Mouse (Mus musculus) CD4-positive, CD25-positive, alpha-beta regulatory T cell, adult 4 months (primary cell): Measurements from ENCODE around the gene Lpp. TPM values are rescaled to one million over a fixed set of nuclear protein-coding genes. Genes with fewer than 3 reads are reported as not detected.

Experiments used
- ATAC-seq: one replicate; pipeline ENCODE4 v1.8.0; 2017
- polyA plus RNA-seq, 2 experiments: library from polyadenylated mRNA; unstranded; fragments of 100-300 nt; shearing (Covaris generic); gene quantifications; one replicate each; pipeline ENCODE4 v1.2.1; 2017

Gene Lpp
- polyA plus RNA-seq, 2 experiments from 2014 or later, result 22.3 to 28.2 TPM

DNA sequence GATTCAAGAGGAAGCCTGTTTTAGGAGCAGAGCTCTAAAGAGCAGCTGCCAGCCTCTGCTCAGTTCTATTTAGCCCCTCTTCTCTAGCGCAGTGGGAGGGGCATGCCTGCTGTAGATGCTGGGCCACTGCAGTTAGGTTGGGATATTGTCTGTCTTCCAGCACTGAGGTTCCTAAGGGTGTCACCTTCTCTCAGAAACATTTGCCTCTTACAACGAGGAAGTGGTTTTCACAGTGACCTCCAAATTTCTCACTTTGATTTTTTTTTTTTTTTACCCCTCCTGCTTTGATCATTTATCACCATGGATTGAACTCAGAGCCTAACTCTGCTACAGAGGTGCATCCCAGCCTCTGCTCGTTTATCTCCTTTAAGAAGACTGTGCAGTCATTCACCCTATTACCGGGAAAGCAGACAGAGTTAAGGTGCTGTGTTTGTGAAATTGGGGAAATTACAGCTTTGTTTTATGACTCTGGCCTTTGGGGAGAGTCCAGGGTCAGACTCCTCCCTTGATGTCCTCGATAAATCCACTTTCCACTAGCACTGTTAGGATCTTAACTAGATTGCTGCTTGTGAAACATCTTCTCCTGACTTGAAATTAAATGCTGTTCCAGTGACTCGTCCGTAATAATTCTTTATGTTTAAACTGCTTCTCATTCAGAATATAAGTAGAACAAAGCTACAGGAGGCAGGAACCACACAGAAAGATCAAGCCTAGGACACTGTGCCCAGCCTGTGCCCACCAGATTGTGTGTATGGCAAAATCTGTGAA, 111.7 kb downstream of the Lpp start:
- ATAC-seq, result peak; percentile 44

DNA sequence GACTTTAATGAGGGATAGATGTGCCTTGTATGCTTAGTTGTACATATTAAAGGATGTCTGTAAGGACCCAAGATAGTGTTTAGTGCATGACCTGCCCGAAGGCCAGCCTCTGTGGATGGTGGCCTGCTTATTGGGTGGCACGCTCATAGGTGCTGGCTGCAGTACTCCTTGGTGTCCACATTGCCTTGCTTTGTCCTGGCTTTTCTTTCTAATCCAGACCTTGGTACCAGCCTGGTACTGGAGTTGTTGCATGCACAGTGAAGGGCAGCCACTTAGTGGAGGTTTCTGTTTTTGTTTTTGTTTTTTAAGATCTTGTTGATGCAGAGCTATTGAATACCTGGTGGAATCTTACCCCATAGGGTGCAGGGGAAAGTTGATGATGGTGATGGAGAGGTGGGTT, 112.9 kb downstream of the Lpp start:
- no peak for ATAC-seq

DNA sequence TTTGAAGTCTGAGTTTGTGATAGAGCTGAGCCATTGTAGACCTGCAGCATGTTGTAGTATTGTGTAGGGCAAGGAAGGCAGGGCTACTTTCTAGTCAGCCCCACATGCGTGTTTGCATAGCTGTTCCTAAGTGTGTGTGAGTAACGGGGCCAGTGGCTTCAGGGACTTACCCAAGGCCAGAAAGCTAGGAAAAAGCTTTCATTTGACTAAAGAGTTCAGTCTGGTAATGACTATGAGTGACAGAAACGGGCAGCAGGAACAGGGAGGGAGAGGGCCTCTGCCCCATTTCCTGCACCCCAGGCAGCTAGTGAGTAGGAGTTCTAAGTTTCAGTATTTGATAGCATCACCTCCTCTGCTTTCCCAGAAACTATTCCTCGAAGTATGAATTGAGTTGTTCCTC, 113.4 kb downstream of the Lpp start:
- peak; percentile 87 for ATAC-seq

DNA sequence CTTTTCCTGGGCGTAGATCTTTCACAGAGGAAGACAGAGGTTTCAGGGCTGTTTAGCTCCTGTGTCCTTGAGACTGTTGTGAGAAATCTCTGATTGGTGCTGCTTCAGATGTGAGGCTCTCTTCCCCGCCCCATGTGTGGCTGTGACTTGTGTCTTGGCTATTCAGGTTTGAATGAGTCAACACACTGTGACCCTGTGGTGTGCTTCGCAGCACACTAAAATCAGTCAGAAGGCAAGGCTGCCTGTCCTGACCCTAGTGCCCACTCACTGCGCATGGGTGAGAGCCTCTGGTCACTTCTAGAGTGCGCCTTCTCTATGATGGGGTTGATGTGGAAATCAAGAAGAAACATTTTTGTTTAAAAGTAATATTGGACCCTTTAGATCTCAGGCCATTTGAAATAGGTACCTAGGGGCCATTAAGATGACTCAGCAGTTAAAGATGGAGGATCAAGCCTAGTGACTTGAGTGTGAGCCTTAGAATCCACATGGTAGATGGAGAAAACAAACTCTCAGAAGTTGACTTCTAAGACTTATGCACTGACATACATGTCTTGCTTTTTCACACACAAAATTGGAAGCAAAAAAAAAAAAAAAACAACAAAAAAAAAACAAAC, 114.7 kb downstream of the Lpp start:
- ATAC-seq, result no peak

DNA sequence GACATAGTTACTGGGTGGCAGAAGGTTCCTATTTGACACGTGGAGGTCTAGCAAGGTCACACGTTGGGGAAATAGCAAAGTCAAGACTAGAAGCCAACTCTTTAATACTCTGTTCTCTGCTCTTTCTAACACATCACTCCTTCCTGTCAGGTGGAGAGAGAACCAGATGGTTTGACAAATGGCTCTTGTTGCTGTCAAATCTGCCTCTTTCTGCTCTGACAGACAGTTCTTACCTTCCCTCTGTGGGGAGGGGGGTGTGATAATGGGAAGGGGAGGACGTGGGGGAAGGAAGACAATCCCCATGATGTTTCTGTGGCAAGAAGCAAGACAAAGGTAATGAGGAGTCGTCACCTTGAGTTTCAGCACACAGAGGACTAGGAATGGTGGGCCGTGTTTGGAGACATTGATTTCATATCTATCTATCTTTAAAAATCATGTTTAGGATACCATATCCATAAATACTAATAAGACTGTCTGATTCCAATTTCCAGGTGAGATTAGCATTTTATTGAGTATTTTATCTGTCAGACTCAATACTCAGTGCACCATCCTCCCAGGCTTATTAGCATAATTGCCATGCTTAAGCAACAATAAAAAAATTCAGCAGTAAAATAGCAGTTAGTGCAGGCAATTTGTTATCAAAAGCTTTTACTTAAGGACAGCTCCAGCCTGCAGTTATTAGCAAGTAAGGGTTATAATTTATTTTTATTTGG, 115.9 kb downstream of the Lpp start:
- no peak for ATAC-seq

DNA sequence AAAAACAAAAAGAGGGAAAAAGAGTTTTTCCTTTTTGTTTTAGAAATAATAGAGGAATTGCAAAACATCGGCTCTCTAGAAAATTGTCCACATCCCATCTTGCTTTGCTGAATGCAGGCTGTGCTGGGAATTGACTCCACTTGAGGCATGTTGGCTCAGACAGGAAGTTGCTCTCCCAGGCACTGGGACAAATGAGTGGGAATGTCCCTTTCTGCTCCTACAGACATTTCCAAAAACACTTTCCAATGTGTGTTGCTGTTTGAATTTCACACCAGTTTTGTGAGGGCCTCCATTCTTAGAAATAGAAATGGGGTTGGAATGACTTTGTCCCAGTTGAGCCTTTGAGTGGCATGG, 116.5 kb downstream of the Lpp start:
- no peak for ATAC-seq

DNA sequence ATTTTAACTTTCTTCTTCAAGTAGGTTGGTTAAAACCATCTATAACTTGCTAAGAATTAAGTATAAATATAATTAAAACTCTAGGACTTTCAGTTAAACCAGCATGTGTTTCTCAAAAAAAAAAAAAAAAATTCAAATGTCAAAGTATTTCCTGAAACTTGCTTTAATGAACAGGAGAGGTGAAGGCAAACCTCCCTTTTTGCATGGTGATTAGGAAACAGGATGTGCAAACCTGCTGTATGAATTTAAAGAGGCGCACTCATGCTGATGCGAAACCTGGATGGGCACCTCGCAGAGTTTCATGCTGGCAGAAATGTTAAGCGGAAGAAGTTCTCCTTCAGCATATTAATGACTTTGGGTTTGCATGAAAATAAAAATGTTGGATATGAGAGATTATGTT, 119.9 kb downstream of the Lpp start:
- ATAC-seq, result peak; percentile 61

DNA sequence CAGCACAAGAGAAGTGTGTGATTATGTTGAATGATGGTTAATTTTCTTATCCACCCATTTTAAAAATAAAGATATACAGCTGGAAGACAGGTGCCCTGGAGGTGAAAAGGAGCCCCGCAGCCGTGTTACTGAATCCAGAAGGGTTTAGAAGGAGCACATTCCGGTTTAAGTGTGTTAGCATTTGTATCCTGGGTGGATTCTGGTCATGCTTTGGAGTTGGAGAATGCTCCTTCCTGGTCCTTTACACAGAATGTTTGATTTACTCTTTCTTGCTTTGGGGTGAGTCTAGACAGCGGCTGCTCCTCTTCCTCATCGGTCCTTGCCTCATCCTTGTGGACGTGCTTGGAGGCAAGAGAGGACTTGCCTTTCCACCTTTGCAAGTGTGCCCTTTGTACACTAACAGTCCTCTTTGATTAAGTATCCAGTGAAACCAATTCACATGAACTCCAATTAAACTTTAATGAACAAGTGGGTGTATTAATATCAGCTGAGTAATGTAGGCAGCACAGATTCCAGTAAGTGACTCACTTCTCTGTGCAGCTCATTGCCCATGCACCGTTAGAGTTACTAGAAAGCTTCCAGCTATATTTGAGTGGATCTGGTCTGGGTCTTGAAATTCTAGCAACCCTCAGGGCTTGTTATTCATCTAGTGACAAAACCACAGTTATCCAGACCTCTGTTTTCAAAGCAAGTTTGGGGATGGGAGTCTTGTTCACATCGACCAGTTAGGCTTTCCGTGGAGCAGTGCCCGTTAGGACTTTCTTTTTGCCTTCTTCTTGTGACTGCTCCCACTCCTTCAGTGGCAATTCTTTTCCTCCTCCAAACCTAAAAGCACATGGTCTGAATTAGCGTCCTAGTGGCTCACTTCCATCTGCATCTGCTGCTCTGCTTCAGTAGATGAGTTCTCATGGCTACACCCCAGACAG, 121.8 kb downstream of the Lpp start:
- no peak for ATAC-seq

DNA sequence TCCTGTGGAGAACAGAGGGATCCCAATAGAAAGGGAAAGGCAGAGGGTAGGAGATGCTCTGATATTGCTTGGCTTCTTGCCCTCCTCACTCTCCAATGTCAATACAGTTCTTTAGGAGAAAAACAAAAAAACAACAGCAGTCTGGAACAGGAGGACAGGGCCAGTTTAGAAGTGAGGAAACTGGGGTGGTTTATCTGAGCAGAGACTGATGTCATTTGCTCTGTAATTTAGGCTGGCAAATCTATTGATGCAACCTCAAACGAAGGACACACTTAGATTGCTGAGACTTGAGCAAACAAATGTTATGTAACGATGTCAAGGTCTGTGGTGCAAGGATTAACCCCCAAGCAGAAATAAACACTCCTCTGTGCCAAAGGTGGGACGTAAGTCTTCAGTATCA, 123.7 kb downstream of the Lpp start:
- no peak for ATAC-seq

DNA sequence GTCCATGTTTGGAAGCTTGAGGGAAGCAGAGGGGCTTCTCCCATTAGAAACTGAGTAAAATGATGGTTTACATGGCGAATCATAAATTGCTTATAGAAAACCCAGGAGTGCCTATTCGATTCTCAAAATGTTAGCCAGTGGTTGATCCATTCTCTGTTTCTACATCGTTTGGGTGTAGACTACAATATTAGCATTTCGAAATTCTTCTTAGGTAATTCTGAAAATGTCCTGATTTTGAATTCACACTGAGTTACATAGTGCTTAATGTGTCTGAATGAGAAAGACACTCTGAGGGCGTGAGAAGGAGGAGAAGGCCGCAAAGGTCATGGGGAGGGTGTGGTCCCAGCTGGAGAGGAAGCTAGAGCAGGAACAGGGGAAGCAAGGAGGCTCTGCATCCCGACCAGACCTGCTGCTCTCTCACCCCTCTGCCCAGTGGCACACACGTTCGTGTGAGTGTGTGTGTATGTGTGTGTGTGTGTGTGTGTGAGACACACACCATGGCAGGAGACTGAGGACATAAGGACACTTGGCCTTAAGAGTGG, 124.3 kb downstream of the Lpp start:
- ATAC-seq, result peak; percentile 25

DNA sequence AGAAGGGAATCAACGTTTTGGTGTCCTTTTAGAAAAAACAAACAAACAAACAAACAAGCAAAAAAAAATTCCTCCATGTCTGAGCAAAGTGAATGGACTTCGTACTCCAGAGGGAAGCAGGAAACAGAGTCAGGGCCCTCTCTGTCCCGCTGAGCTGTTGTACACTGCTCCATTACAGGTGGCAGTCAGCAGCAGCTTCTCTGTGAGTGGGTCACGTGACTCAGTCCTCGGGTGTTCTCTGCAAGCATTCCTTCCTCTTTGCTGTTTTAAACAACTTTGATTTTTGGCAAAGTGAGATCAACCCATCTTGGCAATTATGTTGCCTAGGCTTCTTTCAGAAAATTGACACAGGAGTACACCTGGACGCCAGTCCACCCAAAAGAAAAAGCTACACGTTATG, 125.5 kb downstream of the Lpp start:
- ATAC-seq, result peak; percentile 67

DNA sequence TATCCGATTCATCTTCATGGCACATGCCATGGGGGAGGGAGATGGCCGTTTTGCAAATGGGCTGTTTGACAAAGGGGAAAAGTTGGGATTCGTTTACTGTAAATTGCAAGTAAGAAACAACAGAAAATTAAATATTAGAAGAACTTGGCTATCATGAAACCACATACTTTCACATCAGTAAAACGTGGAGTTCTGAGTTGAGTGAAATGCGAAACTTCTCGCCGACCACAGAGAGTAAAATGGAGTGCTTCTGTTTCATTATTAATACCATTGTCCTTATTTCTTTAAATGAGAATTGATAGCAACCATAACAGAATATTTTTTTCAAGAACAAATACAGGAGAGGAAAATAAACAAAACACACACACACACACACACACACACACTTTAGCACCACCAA, 133.9 kb downstream of the Lpp start:
- no peak for ATAC-seq

DNA sequence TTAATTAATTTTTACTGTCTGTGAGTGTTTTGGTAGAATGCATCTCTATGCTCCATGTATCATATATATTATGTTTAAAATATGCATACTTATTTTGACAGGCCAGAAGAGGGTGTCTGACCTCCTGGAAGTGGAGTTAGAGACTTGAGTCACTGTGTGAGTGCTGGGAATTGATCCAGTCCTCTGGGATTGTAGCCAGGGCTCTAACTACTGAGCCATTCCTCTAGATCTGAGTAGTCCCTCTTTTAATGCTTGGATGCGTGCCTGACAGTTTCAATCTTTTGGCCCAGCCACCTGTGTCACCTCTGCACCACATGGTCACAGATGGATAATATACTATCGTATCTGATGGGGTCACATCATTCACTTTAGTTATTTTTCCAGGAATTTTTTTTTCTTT, 138.4 kb downstream of the Lpp start:
- ATAC-seq, result no peak

DNA sequence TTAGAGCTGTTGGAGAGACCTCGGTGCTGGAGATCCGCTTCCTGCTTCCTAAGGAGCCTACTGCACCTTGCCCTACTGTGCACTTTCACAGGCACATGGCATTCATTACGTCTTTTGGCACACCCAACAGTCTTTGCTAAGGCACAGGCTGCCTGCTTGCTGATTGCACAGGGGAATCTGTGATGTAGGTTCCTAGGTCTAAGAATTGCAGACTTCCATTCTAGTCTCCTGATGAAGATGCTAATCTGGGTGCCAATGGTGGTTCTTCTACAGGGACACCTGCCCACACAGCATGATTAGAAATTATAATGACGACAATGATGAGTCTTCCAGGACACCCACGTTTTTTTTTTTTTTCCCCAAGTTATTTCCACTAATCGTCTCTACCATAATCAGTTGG, 141.9 kb downstream of the Lpp start:
- ATAC-seq, result no peak

DNA sequence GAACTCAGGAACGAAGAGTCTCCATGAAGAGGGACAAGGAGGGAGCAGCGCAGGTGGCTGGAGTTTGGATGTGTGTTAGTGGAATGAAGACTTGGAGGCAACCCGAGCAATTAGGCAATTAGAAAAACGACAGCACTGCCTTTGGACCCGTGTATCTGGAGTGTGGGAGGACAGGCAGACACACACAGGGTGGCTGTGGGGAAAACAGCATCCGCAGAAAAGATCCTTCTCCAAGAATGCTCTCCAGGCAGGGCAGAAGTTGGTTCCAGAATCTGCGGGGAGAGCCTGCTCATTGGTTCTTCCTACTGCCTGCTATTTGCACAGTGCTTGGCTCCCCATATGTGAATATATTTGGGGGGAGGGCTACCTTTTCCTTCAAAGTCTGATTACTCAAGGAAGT, 143.0 kb downstream of the Lpp start:
- no peak for ATAC-seq

DNA sequence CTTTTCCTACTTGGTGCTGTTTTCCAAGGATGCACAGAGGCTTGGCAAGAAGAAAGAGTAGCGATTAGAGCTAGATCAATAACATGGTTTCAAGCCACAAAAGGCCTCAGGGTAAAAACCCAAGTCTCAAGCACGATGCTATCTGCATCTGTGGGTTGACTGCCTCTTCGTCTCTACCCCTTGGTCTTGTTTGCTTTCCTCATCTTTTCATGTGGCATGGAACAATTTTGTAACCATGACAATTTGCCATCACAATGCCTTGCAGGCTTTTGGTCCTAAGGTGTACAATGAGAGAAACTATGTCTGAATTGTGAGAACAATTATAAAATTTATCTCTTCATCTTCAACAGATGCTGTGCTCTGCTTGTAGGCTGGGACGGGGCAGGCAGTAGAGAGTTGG, 145.7 kb downstream of the Lpp start:
- ATAC-seq, result peak; percentile 90

DNA sequence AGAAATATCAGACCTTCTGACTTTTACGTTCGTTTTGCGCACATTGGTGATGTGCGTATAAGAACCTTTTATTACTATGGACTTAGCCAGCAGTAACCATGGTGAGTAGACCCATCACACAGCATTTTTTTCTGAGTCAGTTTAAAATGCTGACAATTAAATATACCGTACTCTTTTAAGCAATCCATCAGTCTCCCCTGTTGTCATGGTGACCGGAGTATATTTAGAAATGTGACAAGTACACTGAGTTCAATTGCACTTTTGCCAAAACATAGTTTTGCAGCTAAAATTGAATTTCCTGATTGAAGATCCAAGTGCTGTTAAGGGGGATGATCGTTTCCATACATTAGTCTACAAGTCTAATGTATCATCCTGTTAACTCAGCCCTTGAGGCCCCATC, 149.6 kb downstream of the Lpp start:
- no peak for ATAC-seq

DNA sequence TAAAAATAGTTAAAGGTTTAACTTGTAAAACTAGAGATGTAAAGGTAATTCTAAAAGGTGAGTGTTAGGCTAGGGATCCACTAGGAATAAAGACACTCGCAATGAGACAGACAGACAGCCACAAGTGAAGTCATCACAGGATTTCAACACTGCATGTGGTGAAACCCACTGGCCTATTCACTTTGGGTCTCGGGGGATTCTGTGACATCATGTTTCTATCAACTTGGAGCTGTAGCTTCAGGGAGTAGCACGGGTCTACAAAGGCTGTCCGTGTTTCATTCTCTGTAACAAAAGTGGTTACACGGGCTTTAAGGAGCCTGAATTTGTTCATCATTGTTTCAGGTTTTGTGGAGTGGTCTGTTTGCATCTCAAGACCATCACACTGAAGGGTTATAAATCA, 152.1 kb downstream of the Lpp start:
- no peak for ATAC-seq

DNA sequence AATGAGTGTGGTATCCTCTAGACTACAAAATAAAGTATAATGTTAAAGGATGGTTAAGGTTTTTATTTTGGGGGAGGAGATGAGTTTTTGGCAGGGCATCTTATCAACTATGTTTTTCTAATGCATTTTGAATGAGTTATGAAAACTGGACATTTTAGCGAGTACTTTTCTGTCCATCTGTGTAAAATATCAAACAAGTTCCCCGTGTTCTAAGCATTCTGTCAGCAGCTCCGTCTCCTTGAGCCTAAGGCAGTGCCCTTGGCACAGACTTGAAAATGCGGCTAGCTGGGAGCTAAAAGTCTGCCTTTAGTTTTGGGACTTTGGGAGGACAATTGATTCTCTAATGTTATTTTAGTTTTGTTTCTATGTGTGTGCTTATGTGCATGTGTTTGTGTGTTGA, 165.2 kb downstream of the Lpp start:
- ATAC-seq, result no peak

DNA sequence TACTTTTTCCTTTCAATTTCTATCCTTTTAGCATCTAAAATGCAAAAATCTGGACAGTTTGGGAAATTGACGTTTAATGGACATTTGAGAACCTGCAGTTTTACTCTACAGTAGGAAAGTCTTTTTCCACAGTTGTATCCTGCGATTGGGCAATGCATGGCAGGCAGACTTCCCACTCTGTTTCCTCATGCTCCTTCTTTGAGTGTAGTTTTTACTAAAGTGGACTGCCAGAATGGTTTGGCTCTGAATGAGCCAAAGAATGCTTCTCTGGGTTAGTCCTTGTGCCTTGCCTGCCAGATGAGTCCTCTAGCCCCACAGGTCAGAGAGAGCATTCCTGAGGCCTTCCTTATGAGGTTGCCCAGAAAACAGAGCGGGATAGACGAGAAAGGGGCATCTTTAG, 166.5 kb downstream of the Lpp start:
- no peak for ATAC-seq

DNA sequence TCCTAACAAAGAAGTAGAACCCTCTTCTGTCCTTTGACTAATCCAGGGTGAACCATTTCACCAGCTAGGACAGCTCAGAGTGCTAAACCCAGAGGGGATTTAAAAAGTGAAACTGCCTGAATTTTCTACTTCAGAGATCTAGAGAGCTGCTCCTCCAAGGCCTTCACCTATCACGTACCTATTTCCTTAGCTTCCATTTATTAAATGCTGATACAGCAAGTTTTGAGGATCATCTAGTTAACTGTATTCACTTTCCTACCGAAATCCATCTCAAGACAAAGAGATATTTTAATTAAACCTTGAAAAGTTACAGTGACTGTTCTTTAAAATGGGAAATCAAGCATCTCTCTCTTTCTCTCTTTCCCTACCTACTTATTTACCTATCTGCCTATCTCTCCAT, 167.7 kb downstream of the Lpp start:
- no peak for ATAC-seq

DNA sequence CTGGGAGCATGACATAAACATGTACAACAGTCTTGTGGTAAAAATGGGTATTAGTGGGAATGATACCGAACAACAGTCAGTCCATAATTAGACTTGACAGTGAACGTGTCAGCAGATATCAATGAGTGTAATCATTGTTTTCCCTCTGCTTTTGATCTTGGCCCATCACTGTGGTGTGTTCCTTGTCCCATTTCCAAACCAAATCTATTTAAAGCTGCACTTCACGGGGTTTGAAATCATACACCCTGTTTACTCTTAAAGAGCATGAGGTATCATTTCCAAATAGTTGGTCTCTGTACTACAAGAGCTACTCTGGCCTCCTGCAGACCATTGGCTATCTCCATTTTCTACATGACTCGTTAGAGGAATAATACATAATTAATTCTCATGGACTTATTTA, 168.3 kb downstream of the Lpp start:
- ATAC-seq, result no peak

DNA sequence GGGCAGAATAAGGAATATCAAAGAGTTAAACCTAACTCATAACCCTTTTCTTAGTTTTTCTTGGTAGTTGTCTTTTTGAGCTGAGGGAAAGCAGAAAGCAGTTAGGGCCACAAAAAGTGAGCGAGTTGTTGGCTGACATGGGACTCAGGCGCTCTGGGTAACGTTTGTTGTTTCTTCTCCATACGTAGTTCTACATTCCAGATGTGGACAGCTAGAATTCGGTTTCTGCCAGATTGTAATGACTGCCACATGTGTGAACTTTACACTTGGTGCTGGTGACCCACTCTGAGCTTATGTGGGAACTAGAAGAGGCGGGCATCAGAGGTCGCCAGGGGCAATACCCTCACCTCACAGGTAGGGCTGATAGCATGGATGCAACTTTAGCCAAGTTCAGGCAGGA, 172.0 kb downstream of the Lpp start:
- ATAC-seq, result no peak
